Mouse (Mus musculus) urinary bladder, postnatal 10 days (tissue): ENCODE results near the gene Rps6ka5.

ENCODE experiments used
- DNase-seq: peaks from one replicate; pipeline ENCODE4 v3.0.0; 2022; ENCODE audit warnings: low spot score

The Rps6ka5 gene

DNA sequence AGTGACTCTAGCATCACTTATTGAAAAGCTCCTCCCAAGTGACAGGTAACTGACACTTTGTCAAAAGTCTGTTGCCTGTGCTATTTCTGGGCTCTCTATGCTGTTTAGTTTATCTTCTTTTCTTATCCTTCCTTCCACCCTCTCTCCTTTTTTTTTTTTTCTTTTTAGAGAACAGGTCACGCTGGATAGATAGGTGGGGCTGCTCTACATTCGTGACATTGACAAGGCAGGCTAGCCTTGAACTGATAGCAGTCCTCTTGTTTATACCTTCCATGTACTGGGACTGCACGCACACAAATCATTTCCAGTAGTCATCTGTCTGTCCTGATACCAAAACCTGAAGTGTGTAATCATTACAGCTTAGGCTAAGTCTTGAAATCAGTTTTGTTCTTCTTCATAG, 132.1 kb downstream of the Rps6ka5 start:
- DNase-seq = no peak

DNA sequence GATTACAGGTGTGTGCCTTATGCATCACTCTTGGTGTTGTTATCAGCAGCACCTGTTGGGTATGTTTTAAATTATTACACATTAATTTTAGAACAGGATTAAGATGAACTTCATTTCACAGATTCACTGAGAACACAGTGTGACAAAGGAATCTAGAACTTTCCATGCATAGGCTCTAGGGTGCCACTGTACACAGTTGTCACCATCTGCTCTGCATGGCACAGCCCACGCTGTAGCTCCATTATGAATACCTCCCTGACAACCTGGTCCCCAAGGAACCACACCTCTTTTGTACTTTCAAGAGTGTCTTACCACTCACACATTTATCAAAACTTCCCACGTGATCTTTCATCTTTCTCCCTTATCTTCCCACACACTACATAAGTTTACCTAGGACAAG, 140.2 kb downstream of the Rps6ka5 start:
- no peak for DNase-seq

DNA sequence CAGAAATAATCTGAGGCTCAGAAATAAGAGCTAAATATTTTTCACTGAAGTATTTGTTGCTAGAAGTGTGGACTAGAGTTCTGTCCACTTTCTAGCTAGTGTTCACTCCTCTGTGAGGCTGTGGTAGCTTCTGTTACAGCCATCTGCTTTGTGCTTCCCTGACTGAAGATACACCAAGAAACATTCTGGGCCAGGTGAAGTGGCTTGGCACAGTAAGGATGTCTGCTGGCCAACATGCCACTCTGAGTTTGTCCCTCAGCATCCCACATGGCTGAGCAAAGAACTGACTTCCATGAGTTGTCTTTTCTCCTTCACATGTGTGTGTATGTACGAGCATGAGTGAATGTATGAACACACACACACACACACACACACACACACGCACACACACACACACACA, 147.6 kb downstream of the Rps6ka5 start:
- no peak for DNase-seq

DNA sequence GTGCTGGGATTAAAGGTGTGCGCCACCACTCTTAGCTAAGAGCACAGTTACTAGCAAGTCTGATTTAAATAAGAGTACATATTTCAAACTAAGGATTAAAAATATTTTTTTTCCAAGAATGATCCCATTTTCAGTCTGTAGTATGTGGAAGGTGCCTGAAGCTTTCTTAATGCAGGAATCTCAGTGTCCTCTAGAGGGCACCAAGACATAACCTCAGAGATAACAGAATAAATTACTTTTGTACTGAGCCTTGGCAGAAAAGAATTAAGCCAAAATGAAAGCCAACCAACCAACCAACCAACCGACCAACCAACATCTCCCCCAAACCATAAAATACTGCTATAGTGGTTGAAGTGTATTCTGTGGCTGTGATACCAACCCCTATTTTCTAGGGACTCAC, 148.5 kb downstream of the Rps6ka5 start:
- DNase-seq = no peak

DNA sequence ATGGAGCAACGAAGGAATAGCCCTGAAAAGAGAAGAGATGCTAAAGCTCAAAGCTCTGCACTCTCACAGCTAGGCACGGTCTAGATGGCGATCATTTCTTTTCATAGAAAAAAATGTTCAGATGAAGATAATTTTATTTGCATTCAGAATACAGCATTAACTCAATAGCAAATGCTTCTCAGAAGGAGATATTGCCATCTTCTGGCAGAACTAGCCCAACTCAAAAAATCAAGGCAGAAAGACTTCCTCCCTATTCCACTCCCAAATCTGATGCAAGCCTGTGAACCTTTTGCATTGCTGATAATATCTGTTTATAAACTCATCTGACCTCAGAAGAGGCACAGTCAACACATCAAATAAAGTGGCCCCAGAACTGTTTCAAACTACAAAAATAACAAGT, 151.0 kb downstream of the Rps6ka5 start:
- DNase-seq = no peak

DNA sequence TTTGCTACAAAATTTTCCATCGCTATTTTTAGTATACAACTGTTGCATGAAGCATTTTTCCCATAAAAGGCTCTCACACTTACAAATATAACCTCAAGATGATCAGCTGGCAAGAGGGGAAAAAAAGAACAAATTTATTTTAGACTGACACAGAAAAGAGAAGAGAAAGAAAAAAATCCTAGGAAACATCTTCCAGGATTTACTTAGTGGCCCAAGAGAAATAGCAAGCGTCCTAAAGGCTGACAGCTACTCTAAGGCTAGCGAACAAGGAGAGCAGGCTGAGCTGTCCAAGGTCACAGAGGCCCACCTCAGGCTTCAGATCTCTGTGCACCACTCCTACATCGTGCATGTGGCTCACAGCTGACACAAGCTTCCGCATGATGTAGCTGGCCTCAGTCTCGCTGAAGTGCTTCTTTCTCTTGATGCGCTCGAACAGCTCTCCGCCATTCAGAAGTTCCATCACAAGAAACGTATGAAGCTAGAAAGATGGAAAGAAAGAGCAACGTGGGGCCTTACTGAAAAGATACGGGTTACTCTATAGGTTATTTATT, 156.2 kb downstream of the Rps6ka5 start:
- DNase-seq = no peak

DNA sequence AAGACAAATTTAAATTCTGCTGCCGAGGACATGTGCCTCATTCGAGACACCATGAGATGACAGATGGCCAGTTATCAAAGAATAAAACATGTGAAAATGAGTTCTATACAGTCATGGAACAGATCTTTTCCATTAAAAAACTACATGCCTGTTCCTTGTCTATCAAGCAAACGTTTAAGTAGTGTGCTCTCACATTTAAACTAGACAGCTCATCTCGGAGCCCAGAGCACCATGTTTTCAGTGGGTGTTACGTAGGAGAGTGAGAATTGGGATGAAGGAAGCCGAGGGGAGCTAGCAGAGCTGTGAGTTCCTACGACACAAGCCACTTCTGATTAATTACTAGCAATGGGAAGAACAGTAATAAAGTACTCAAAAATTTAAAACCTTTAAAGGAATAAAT, 158.0 kb downstream of the Rps6ka5 start:
- no peak for DNase-seq

DNA sequence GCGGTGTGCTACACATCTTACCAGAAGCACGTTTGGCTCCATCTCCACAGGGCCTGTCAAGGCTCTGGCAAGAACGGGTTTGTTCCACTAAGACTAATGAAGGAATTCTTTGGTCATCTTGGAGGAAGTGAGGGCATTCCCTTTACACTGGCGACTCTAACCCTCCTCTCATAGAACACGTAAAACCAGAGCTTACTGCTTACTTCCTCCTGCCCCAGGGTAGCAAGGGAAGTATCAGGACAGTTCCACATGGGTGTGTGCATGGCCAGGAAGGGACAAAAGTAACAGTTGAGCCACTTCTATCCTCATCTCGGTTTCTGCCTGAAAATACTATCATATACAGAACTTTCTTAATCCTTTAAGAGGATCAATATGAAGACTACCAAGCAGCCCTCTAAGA, 158.7 kb downstream of the Rps6ka5 start:
- DNase-seq = no peak

DNA sequence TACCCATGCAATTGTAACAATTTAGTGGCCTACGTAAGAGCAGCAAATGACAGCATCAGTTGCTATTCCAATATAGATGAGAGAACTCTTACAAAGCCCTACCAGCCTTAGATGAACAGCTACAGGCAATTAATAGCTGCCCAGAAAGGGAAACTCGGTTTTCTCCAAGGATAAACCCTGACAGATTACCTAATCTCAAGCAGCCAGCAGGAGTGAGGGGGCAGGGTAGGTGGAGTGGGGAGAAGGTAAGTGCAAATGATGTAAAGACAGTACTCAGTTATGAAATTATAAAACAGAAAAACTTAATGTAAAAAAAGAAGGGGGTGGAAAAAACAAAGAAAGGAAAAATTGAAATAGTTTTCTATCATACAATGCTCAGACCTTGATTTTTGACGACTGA, 159.2 kb downstream of the Rps6ka5 start:
- DNase-seq = no peak

DNA sequence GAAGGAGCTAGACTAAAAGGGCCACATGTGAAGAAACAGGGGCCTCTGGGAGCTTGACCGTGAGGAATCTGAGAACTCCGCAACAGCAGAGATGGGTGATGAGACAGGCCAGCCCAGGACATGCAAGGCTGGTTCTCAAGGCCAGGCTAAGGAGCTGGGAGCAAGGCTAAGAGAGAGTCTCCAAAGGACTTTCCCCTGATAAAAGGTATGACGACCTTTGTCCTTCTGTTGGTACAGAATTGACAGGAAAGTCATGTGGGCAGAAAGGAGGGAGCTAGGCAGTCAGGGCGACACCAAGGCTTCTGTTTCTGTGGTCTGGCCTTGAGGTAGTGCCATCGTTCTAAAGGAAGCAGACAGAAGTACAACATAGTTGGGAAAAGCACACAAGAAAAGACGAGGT, 173.1 kb downstream of the Rps6ka5 start:
- no peak for DNase-seq

DNA sequence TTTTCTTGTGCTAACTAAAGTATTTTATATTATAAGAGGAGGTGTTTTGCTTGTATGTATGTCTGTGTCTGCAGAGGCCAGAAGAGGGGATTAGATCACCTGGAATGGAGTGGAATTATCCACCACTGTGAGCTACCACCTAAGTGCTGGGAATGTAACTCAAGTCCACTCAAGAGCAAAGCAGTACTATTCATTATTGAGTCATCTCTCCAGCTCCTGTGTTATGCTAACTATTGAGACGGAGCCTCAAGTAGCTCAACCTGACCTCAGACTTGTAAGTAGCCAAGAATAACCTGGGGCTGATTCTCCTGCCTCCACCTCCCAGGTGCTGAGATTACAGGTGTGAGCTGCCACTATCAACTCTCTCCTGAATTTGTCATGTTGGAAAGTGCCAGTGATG, 174.8 kb downstream of the Rps6ka5 start:
- no peak for DNase-seq

DNA sequence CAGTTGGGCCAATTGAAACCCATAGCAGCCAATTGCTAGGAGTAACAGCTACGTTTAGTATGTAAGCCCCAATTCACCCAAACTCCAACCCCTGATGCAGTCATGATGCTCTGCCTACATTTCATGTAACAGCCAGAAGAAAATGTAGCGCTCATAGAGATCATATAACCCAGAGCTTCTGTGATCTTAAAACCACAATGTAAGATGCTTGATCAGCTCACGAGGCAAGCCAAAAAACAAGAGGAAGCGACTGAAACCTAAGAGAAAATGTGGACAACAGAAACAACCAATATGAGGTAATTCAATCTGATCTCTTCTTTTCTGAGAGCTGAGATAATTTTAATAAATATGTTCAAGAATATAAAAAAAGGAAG, 182.6 kb downstream of the Rps6ka5 start:
- DNase-seq = no peak

DNA sequence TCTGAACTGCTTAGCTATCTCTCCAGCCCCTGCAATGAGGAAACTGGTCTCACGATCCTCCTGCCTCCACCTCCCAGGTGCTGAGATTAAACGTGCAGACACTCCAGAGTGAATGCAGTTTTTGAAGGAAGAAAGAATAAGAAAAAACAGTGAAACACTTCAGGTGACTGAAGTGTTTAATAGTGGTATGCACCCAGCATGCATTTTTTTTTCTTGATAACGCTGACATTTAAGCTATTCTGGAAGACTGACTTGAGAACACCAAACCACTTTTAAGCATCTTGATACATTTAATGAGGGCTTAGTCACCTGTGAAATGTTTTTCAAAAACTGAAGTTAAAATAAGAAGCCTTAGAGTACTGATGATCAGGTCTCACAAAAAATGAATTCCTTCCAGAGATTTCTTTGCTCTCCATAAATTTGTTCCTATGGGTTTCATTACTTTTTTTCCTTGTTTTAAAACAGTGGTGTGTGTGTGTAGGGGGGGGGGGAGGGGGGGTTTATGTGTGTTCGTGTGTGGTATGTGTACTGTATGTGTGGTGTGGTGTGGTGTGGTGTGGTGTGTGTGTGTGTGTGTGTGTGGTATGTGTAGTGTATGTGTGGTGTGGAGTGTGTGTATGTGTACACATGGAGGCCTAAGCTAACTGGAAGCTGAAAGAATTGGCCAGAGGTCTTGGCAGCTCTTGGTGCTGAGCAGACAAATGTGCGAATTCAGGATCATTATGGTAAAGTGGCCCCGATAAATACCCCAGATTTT, 183.2 kb downstream of the Rps6ka5 start:
- no peak for DNase-seq

DNA sequence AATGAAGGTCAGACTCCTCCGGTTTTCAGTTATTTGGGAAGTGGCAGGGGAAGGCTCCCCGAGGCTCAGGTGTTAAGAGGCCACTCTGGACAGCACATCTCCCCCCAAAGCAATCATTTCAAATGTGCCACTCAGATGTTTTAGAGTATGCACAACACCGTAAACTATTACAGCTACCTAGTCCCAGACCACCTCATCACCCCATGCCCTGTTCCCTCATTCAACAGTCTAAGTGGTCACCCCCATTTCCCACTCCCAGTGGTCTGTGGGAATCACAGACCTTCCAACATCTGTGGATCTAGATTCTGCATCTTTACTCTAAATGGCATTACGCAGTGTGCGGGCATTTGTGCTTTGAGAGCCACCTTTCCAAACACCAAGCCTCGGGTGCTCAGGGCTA, 184.3 kb downstream of the Rps6ka5 start:
- DNase-seq = no peak

DNA sequence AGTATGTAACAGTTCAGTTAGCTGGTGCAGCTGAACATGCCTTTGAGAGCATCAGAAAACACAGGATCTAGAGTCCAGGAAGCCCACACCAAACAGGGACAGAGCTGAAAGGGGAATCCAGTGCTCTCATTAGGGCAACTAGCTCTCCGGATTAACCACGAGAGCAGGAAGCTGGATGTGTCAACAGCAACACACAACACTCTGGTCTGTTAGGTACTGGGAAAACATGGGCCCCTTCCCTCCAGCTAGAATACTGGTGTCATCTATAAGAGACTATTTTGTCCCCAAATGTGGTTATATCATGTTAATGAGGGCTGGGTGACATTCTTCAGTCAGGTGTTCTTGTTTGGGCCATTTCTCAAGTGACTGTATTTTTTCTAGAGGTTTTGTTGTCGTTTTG, 184.7 kb downstream of the Rps6ka5 start:
- DNase-seq = no peak

DNA sequence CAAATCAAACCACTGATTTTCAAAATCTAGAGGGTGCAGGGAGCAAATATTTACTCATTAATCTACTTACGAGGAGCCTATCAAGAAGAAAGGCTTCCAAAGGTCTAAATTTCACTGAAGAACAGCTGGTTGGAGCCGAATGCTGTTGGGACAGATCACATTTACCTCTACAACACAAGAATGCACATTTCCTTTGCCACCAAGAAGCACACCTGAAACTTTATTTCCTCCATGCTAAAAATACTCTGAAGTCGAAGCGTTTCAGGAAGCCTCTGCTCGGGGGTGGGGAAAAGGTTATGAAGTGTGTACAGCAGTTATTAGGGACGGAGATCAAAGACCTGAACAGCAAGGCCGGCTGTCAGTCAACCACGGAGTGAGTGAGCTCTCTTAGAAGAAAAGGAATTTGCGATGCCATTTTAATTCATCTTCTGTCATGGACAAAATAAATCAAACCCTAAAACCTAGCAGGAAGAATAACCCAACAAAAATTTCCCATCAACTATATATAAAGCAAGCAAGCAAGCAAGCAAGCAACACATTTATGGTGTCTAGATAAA, 187.5 kb downstream of the Rps6ka5 start:
- DNase-seq = no peak

DNA sequence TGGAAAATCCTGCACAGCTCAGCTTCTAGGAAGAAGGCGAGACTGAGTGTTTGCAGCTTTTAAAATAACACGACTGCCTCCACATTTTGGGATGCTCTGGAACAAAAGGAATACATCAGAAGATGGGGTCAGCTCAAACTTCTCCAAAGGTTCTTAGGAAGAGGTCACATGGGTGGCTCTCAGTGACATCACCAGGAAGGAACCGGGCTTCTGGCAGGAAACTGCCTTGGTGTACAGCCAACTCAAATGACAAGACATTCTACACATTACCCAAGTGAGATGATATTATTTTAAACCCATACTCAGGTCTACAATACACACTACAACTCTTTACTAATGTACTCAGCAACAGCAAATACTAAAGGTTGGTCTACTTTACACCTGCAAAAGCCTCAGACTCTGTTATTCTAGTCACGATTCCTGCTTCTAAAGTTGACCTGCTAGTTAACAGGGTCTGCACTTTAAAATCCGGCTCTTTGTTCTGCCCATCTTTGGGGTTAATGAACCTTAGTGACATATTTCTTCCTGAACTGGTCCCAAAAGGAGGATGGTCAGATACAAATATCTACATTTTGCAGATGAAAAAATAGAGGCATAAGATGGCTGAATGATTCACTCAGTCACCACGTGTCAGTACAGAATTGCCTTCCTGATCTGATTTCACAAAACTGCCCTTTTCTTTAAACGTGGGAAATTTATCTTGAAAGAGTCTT, 188.2 kb downstream of the Rps6ka5 start:
- no peak for DNase-seq

DNA sequence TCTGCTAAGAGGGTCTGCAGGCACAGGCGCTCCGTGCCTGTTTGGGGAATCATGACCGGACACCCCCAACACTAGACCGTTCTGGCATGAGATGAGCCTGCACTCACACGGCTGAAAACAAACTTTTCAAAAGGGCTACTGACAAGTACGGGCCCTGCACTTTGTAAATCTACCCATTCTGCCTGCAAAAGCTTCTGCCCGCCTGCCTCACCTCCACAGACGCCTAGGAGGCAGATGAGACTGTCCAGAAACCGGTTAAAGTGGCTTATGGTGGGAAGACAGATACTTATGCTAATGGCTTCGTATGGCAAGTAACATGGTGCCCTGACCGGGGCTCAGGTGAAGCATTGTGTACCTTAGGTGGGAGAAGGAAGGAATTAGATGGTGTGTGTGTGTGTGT, 189.7 kb downstream of the Rps6ka5 start:
- no peak for DNase-seq

DNA sequence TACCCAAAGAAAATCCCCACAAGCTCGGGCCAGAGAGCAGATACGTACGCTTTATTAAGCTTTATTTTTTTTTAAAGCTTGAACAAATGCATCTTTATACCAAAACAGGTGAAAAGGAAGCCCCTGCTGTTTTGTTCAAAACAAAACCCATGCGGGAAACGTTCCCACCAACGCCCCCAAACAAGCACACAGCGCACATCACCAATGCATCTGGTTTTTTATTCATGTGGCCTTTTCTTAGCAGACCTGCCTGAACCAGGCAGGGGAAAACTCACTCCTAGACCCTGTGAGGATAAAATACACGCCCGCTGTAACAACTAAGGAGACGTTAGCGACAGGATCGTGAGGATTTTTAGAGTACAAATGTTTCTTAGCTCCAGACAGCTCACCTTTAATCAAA, 191.8 kb downstream of the Rps6ka5 start:
- DNase-seq = no peak

DNA sequence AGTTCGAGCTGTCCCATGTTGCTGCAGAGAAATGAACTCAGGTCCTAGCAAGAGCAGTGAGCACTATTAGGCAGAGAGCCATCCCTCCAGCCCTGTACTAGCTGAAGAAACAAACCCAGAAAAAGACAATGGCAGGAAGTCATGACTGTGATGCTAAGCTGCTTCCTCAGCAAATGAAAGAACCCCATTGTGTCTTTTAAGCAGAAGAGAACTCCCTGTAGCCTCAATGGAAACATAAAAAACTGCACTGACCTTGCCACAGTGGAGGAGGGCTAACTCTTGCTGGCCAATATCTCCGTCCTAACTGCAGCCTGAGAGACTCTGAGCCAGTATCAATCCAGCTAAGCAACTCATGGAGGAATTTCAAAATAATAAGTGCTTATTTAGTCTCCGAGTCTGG, 192.8 kb downstream of the Rps6ka5 start:
- DNase-seq = no peak

DNA sequence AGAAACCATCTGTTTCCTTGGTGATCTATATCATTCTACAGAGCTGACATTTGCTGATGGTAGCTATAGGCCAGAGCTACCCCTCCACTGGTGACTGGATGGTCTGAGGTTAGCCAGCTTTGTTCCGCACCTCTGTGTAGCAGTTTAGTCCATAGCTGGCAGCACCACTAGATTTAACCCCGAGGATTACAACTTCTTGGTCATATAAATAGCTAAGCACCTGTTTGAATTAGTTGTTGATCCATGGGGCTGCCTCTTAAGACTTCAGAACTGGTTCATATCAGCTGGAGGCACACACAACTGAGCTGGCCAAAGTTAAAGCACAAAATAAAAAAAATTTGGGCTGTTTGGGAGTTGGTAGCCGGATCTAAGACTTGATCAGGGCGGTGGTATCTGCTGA, 193.6 kb downstream of the Rps6ka5 start:
- no peak for DNase-seq

DNA sequence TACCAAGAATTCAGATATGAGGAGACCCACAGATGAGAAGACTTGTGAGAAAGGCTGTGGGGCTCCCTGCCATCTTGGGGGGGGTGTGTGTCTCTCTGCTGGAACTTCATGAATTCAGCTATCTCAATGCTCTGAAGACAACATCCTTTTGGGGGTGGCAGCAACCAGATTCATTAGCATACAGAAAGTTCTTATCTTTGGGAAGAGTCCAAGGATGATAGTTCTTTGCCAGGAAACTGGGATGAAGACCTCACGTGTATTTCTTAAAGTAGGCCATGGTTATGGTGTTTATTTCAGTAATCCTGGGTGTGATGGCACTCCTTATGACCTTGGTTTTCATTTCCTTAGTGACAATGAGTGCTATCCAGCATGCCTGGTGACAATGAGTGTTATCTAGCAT, 195.0 kb downstream of the Rps6ka5 start:
- no peak for DNase-seq

DNA sequence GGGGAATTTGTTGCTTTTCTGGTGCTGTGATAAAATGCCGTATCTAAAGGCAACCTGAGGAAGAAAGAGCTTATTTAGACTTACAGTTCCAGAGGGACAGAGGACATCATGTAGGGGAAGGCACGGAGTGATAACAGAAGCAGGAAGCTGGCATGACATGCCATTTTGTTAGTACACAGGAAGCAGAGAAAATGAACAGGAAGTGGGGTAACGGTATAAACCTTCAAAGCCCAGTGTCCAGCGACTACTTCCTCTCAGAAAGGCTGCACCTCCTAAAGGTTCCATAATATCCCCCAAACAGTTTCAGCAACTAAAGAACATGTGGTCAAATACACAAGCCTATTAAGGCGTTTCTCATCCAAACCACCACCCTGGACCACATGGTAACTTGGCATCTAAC, 195.9 kb downstream of the Rps6ka5 start:
- no peak for DNase-seq
